20 mouse cellular contexts compared by ENCODE assay signal in genomic region chr19:47885886-47886285, GRCm38 (mm10). TPM values are rescaled to one million over a fixed set of nuclear protein-coding genes. Genes with fewer than 3 reads are reported as not detected.
DNase-seq lines count a peak whose midpoint lies in the region; ATAC-seq and TF ChIP-seq lines count a peak whose summit lies in the region.
"Had no signal": no experiment of that assay in that cellular context is flagged by ENCODE, and none has a peak within 500 bp of the region (broad histone marks: within the 10 kb centered on the region; RNA-seq: fewer than 3 reads in every experiment).

No protein-coding gene starts in this region.

- peaks cover 53% of the 10 kb centered on the region for H3K4me1 ChIP-seq in heart, embryonic 13.5 days
- H3K4me1 ChIP-seq in kidney, embryonic 16.5 days (ENCODE audit: insufficient read depth, low read length): peaks cover 39% of the 10 kb centered on the region
- H3K4me1 ChIP-seq in midbrain, embryonic 11.5 days (ENCODE audit: control insufficient read depth, insufficient read depth, low read length): no peaks in the 10 kb centered on the region
- no peaks in the 10 kb centered on the region for H3K4me1 ChIP-seq in midbrain, embryonic 14.5 days (ENCODE audit: control insufficient read depth, insufficient read depth, low read length)

- H3K27me3 ChIP-seq in heart, embryonic 13.5 days (replicated peaks): no peaks in the 10 kb centered on the region
- no peaks in the 10 kb centered on the region for H3K27me3 ChIP-seq in kidney, embryonic 16.5 days (ENCODE audit: insufficient read depth, low read length)
- no peaks in the 10 kb centered on the region for H3K27me3 ChIP-seq in midbrain, embryonic 11.5 days (ENCODE audit: control insufficient read depth, insufficient read depth, low read length)
- H3K27me3 ChIP-seq in midbrain, embryonic 14.5 days (ENCODE audit: control insufficient read depth, insufficient read depth, low read length): no peaks in the 10 kb centered on the region
- H3K27me3 ChIP-seq: CH12.LX; hindbrain, embryonic 12.5 days; neural tube, embryonic 12.5 days had no signal

- ATAC-seq in heart, embryonic 13.5 days (ENCODE audit: extremely low read depth, insufficient number of reproducible peaks, low FRiP score, low TSS enrichment): no peak
- ATAC-seq in kidney, embryonic 16.5 days (ENCODE audit: low FRiP score, low TSS enrichment): no peak
- no peak for ATAC-seq in midbrain, embryonic 11.5 days (ENCODE audit: low FRiP score)
- ATAC-seq in midbrain, embryonic 14.5 days (ENCODE audit: low FRiP score, low TSS enrichment): no peak

- no peak for TF ChIP-seq CTCF in layer of hippocampus, adult 2 months (conservative IDR thresholded peaks at IDR 0.05)

- 45% methylated on average over 11 of the region's 11 CpGs for WGBS in heart, embryonic 13.5 days
- 76% methylated on average over 11 of the region's 11 CpGs for WGBS in kidney, embryonic 16.5 days
- WGBS in midbrain, embryonic 11.5 days: 87% methylated on average over 11 of the region's 11 CpGs
- WGBS in midbrain, embryonic 14.5 days: 90% methylated on average over 11 of the region's 11 CpGs

- H3K27ac ChIP-seq in heart, embryonic 13.5 days (replicated peaks): peak overlapping the region; percentile 73
- peak overlapping the region; percentile 17; the same call in 1 of the 2 replicates for H3K27ac ChIP-seq in kidney, embryonic 16.5 days (ENCODE audit: low read length)
- H3K27ac ChIP-seq in midbrain, embryonic 11.5 days (ENCODE audit: low read depth, low read length): no peak overlapping the region
- no peak overlapping the region for H3K27ac ChIP-seq in midbrain, embryonic 14.5 days (replicated peaks; ENCODE audit: low read depth, low read length)
- no peak overlapping the region for H3K27ac ChIP-seq in layer of hippocampus, adult 2 months
- H3K27ac ChIP-seq: gastrocnemius, adult 2 months; hindbrain, embryonic 12.5 days; left cerebral cortex, adult 2 months; neural tube, embryonic 12.5 days had no signal

- H3K4me3 ChIP-seq in heart, embryonic 13.5 days: no peak overlapping the region
- H3K4me3 ChIP-seq in kidney, embryonic 16.5 days (ENCODE audit: low read length): no peak overlapping the region
- no peak overlapping the region for H3K4me3 ChIP-seq in midbrain, embryonic 11.5 days (ENCODE audit: low read depth, low read length)
- H3K4me3 ChIP-seq in midbrain, embryonic 14.5 days (replicated peaks; ENCODE audit: low read depth, low read length): no peak overlapping the region
- no peak overlapping the region for H3K4me3 ChIP-seq in layer of hippocampus, adult 2 months
- H3K4me3 ChIP-seq: gastrocnemius, adult 2 months; hindbrain, embryonic 12.5 days; left cerebral cortex, adult 2 months; neural tube, embryonic 12.5 days had no signal

- no peak for DNase-seq in heart, adult 8-10 months (ENCODE audit: low spot score)
- no peak for DNase-seq in kidney, adult 11 months
- DNase-seq in midbrain, embryonic 11.5 days (ENCODE audit: low spot score, missing footprints): peak; percentile 49
- no peak for DNase-seq in midbrain, embryonic 14.5 days
- DNase-seq in layer of hippocampus, adult 2 months (ENCODE audit: low spot score in 2 of 2): no peak
- DNase-seq: cerebellum, adult 18-20 months; cerebellum, postnatal 36 days; left cerebral cortex, postnatal 4 days; right cerebral cortex, postnatal 4 days; thymus, adult 2 months had no signal

- H3K4me2 ChIP-seq in heart, embryonic 13.5 days: no peak overlapping the region
- no peak overlapping the region for H3K4me2 ChIP-seq in kidney, embryonic 16.5 days (replicated peaks; ENCODE audit: low read depth, low read length)
- no peak overlapping the region for H3K4me2 ChIP-seq in midbrain, embryonic 11.5 days
- H3K4me2 ChIP-seq in midbrain, embryonic 14.5 days (ENCODE audit: low read length): no peak overlapping the region
- H3K4me2 ChIP-seq: hindbrain, embryonic 12.5 days; neural tube, embryonic 12.5 days had no signal

- no peaks in the 10 kb centered on the region for H3K9me3 ChIP-seq in heart, embryonic 13.5 days
- H3K9me3 ChIP-seq in kidney, embryonic 16.5 days (ENCODE audit: low read length): no peaks in the 10 kb centered on the region
- H3K9me3 ChIP-seq in midbrain, embryonic 11.5 days (ENCODE audit: control insufficient read depth, low read length): no peaks in the 10 kb centered on the region
- H3K9me3 ChIP-seq in midbrain, embryonic 14.5 days (ENCODE audit: control insufficient read depth, low read length): no peaks in the 10 kb centered on the region
- H3K9me3 ChIP-seq: hindbrain, embryonic 12.5 days; neural tube, embryonic 12.5 days had no signal

- peak overlapping the region; percentile 52; the same call in 1 of the 2 replicates for H3K9ac ChIP-seq in heart, embryonic 13.5 days
- H3K9ac ChIP-seq in kidney, embryonic 16.5 days (replicated peaks; ENCODE audit: low read length): no peak overlapping the region
- H3K9ac ChIP-seq in midbrain, embryonic 11.5 days (ENCODE audit: low read length): no peak overlapping the region
- no peak overlapping the region for H3K9ac ChIP-seq in midbrain, embryonic 14.5 days (replicated peaks; ENCODE audit: low read length)
- H3K9ac ChIP-seq: hindbrain, embryonic 12.5 days; neural tube, embryonic 12.5 days had no signal

- H3K36me3 ChIP-seq in heart, embryonic 13.5 days: no peaks in the 10 kb centered on the region
- no peaks in the 10 kb centered on the region for H3K36me3 ChIP-seq in kidney, embryonic 16.5 days (ENCODE audit: insufficient read depth, low read length)
- no peaks in the 10 kb centered on the region for H3K36me3 ChIP-seq in midbrain, embryonic 11.5 days (ENCODE audit: control insufficient read depth, insufficient read depth, low read length)
- H3K36me3 ChIP-seq in midbrain, embryonic 14.5 days (ENCODE audit: control insufficient read depth, insufficient read depth, low read length): no peaks in the 10 kb centered on the region
- H3K36me3 ChIP-seq: hindbrain, embryonic 12.5 days; neural tube, embryonic 12.5 days had no signal

RNA-seq across cellular contexts. Expression of gene Gsto2, which starts 20.6 kb away (rescaled TPM):
- 1.0 and 1.4 TPM in 2 replicates for polyA plus RNA-seq in heart, embryonic 13.5 days (2015; fragmentation: Nextera tagmentation; extraction: Ambion mirVana)
- 1 to 10 TPM; 2.3 to 3.5 (median 2.5) TPM for total RNA-seq in heart, adult 8-10 months (2022)
- polyA plus RNA-seq in kidney, embryonic 16.5 days (2015; fragmentation: Nextera tagmentation; extraction: Ambion mirVana): 1.1 and 1.4 TPM in 2 replicates
- polyA plus RNA-seq in midbrain, embryonic 11.5 days (2014; fragmentation: Nextera tagmentation; extraction: Ambion mirVana): 1.4 and 1.8 TPM in 2 replicates
- polyA plus RNA-seq in midbrain, embryonic 14.5 days (2014; fragmentation: Nextera tagmentation; extraction: Ambion mirVana): 1.0 and 1.2 TPM in 2 replicates
- total RNA-seq in layer of hippocampus, adult 2 months (2021): 1 to 10 TPM; 2.9 to 3.5 TPM

RNA-seq across cellular contexts. Expression of gene Gsto1, which starts 31.1 kb away (rescaled TPM):
- polyA plus RNA-seq in heart, embryonic 13.5 days (2015; fragmentation: Nextera tagmentation; extraction: Ambion mirVana): 85.2 and 89.5 TPM in 2 replicates
- 100 to 1,000 TPM; 186 to 266 (median 222) TPM for total RNA-seq in heart, adult 8-10 months (2022)
- 130 and 134 TPM in 2 replicates for polyA plus RNA-seq in kidney, embryonic 16.5 days (2015; fragmentation: Nextera tagmentation; extraction: Ambion mirVana)
- polyA plus RNA-seq in midbrain, embryonic 11.5 days (2014; fragmentation: Nextera tagmentation; extraction: Ambion mirVana): 78.9 and 81.1 TPM in 2 replicates
- 115 and 150 TPM in 2 replicates for polyA plus RNA-seq in midbrain, embryonic 14.5 days (2014; fragmentation: Nextera tagmentation; extraction: Ambion mirVana)
- 10 to 100 TPM; 52.8 to 55.9 TPM for total RNA-seq in layer of hippocampus, adult 2 months (2021)

RNA-seq across cellular contexts. Expression of gene Cfap43, which starts 33.2 kb away (rescaled TPM):
- polyA plus RNA-seq in heart, embryonic 13.5 days (2015; fragmentation: Nextera tagmentation; extraction: Ambion mirVana): 0.09 and 0.15 TPM in 2 replicates
- total RNA-seq in heart, adult 8-10 months (2022): under 1 TPM in 3 of 4 experiments, not detected in 1; 0.08 to 0.23 (median 0.22) TPM
- 0.04 and 0.05 TPM in 2 replicates for polyA plus RNA-seq in kidney, embryonic 16.5 days (2015; fragmentation: Nextera tagmentation; extraction: Ambion mirVana)
- 0.05 and 0.07 TPM in 2 replicates for polyA plus RNA-seq in midbrain, embryonic 11.5 days (2014; fragmentation: Nextera tagmentation; extraction: Ambion mirVana)
- 0.47 and 0.77 TPM in 2 replicates for polyA plus RNA-seq in midbrain, embryonic 14.5 days (2014; fragmentation: Nextera tagmentation; extraction: Ambion mirVana)
- total RNA-seq in layer of hippocampus, adult 2 months (2021): under 1 TPM; 0.37 to 0.95 TPM
- total RNA-seq: adrenal gland, postnatal 36 days had no signal

RNA-seq across cellular contexts. Expression of gene Itprip, which starts 33.2 kb away (rescaled TPM):
- polyA plus RNA-seq in heart, embryonic 13.5 days (2015; fragmentation: Nextera tagmentation; extraction: Ambion mirVana): 19.9 and 20.4 TPM in 2 replicates
- 10 to 100 TPM in 2 of 4 experiments, 1 to 10 TPM in 2; 8.1 to 15.4 (median 11.5) TPM for total RNA-seq in heart, adult 8-10 months (2022)
- 20.5 and 21.0 TPM in 2 replicates for polyA plus RNA-seq in kidney, embryonic 16.5 days (2015; fragmentation: Nextera tagmentation; extraction: Ambion mirVana)
- 11.8 and 13.2 TPM in 2 replicates for polyA plus RNA-seq in midbrain, embryonic 11.5 days (2014; fragmentation: Nextera tagmentation; extraction: Ambion mirVana)
- 3.4 and 5.2 TPM in 2 replicates for polyA plus RNA-seq in midbrain, embryonic 14.5 days (2014; fragmentation: Nextera tagmentation; extraction: Ambion mirVana)
- 1 to 10 TPM; 1.2 to 1.9 TPM for total RNA-seq in layer of hippocampus, adult 2 months (2021)

RNA-seq across cellular contexts. Expression of gene Cfap58, which starts 51.6 kb away (rescaled TPM):
- 0.08 and 0.11 TPM in 2 replicates for polyA plus RNA-seq in heart, embryonic 13.5 days (2015; fragmentation: Nextera tagmentation; extraction: Ambion mirVana)
- total RNA-seq in heart, adult 8-10 months (2022): 1 to 10 TPM; 1.2 to 2.9 (median 1.9) TPM
- polyA plus RNA-seq in kidney, embryonic 16.5 days (2015; fragmentation: Nextera tagmentation; extraction: Ambion mirVana): 0.06 TPM in 2 replicates
- polyA plus RNA-seq in midbrain, embryonic 11.5 days (2014; fragmentation: Nextera tagmentation; extraction: Ambion mirVana): 0.14 and 0.20 TPM in 2 replicates
- 0.47 and 0.89 TPM in 2 replicates for polyA plus RNA-seq in midbrain, embryonic 14.5 days (2014; fragmentation: Nextera tagmentation; extraction: Ambion mirVana)
- under 1 TPM; 0.34 to 0.49 TPM for total RNA-seq in layer of hippocampus, adult 2 months (2021)
- total RNA-seq: gastrocnemius, adult 2 months had no signal
- polyA plus RNA-seq: forebrain, embryonic 11.5 days; urinary bladder, adult 2 months had no signal

Comparison
In these comparisons a context has a peak if more than half of its experiments do, and no peak if none do; other contexts are left out.
1. H3K27ac ChIP-seq: peak in heart, embryonic 13.5 days (single experiment) and kidney, embryonic 16.5 days (single experiment); none in midbrain, embryonic 11.5 days (single experiment), midbrain, embryonic 14.5 days (single experiment) and layer of hippocampus, adult 2 months (single experiment).